Mouse (Mus musculus) heart, postnatal 36 days (tissue): ENCODE data around the gene Adssl1. TPM values are rescaled to one million over a fixed set of nuclear protein-coding genes. Genes with fewer than 3 reads are reported as not detected.
A peak's percentile ranks its signal among the peaks of the same experiment; 100 is the strongest.

ENCODE experiments used
- DNase-seq, 2 experiments: peaks; one replicate each; pipeline ENCODE4 v3.0.0; 2021 to 2022
- intact Hi-C: fragments of 180-260 bp; cut with DNase I; formaldehyde crosslinking; loops from one replicate; pipeline ENCODE4 v1.15.1; 2025
- total RNA-seq, 2 experiments: library from RNA; stranded (reverse); gene quantifications; 2 replicates each; pipeline ENCODE4 v1.2.3; 2021

The Adssl1 gene
- total RNA-seq, 2 experiments from 2014 or later: 162 to 165 TPM

GRCm38 (mm10) chr12:112591730-112592129 is 28.1 kb upstream of the Adssl1 start:
- intact Hi-C loops: no loop called here
- DNase-seq: no peak

GRCm38 (mm10) chr12:112592985-112593734 is 26.7 kb upstream of the Adssl1 start:
- intact Hi-C loops: no loop called here
- DNase-seq: no peak

GRCm38 (mm10) chr12:112593951-112594915 is 25.6 kb upstream of the Adssl1 start:
- no peak for DNase-seq

DNA sequence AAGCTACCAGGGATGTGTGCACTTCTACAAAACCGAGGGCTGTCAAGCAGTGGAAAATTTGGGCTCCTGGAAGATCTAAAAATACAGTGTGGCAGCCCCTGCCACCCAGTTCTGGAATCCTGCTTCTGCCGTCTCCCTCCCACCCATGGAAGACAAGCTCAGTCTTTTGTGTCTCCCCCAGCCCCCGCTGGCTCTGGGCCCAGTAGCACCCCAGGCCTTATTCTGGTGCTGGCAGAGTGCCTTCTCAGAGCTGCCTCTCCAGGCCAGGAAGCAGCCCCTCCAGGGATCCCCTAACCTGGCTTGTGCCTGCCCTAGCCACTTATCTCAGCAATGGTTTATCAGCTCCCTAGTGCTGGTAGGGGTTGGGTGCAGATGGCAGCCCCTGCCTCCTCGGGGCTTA is 24.9 kb upstream of the Adssl1 start:
- intact Hi-C loops: no loop called here
- DNase-seq: no peak

More at GRCm38 (mm10) chr12:112593951-112594915, 25.6 kb upstream of the Adssl1 start:
- intact Hi-C loops: no loop called here

GRCm38 (mm10) chr12:112595626-112596025 is 24.2 kb upstream of the Adssl1 start:
- peak in 1 of 2 experiments; percentile 49 for DNase-seq
- intact Hi-C loops: no loop called here

- intact Hi-C loops: no loop called here
- DNase-seq: no peak
These were observed 23.4 kb upstream of the Adssl1 start for GRCm38 (mm10) chr12:112596454-112596853.

DNA sequence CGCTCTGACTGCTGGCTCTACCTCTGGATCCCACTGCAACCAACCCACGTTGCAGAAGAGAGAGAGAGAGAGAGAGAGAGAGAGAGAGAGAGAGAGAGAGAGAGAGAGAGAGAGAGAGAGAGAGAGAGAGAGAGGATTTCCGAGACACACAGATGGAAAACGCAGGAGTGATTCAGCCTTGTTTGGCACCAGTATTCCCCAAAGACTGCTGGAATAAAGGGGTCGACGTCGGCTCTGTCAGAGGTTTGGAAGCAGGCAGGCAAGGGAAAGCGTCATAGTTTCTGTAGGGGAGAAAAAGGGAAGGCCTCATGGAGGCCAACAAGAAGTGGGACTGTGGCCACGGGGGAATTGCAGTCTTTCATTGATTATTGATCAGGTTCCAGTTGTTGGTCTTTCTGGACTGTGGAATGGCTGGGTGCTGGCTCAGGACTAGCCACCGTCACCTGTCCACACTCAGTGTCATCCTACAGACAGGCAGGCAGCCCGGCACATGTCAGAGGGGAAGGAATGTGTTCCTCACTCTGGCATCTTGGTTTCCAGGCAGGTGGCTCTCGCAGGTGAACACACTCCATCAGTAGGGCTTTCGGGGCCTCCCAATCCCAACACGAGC is 22.8 kb upstream of the Adssl1 start:
- intact Hi-C loops: no loop called here
- no peak for DNase-seq

DNA sequence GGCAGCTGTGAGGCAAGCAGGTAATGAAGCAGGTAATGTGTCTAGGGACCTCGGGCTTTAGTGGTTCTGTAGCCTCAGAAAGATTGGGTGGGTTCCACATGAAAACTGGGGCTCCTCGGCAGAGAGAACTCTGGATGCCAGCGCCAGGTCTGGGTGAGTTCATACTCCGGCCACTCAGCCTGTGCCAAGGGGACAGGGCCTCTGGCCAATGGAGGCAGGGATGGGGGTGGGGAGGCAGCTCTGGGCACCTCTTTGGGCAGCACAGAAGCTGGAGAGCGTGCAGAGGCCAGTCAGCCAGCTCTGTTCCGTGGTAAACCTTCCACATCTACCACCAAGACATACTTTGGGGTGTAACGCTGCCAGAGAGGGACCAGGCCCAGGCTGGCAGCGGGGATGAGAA is 22.2 kb upstream of the Adssl1 start:
- intact Hi-C loops: no loop called here
- no peak for DNase-seq

DNA sequence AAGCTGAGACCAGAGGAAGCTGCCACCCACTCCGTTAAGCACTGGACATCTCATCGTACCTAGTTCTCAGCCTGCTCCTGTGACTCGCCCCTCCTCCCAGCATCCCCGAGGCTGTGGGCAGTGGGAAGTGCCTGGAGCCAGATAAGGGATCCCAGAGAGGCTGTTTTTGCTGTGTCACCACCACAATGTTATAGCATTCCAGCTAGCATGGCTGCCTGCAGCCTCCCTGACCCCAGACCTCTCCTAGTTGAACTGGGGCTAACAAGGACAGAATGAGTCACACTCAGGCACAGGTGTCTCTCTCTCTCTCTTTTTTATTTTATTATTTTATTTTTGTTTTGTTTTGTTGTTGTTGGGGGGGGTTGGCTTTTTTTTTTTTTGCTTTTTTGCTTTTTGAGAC is 20.6 kb upstream of the Adssl1 start:
- no peak for DNase-seq
- intact Hi-C loops: no loop called here

- DNase-seq: no peak
- intact Hi-C loops: loop anchor here (10.0 kb wide), 1 partner anchor 245 kb away; no protein-coding TSS in a partner anchor
These were observed 19.8 kb upstream of the Adssl1 start for GRCm38 (mm10) chr12:112599942-112600611.

- intact Hi-C loops: loop anchor here (10.0 kb wide), 1 partner anchor 249 kb away; no protein-coding TSS in a partner anchor
- no peak for DNase-seq
These were observed 15.8 kb upstream of the Adssl1 start for GRCm38 (mm10) chr12:112604022-112604421.

DNA sequence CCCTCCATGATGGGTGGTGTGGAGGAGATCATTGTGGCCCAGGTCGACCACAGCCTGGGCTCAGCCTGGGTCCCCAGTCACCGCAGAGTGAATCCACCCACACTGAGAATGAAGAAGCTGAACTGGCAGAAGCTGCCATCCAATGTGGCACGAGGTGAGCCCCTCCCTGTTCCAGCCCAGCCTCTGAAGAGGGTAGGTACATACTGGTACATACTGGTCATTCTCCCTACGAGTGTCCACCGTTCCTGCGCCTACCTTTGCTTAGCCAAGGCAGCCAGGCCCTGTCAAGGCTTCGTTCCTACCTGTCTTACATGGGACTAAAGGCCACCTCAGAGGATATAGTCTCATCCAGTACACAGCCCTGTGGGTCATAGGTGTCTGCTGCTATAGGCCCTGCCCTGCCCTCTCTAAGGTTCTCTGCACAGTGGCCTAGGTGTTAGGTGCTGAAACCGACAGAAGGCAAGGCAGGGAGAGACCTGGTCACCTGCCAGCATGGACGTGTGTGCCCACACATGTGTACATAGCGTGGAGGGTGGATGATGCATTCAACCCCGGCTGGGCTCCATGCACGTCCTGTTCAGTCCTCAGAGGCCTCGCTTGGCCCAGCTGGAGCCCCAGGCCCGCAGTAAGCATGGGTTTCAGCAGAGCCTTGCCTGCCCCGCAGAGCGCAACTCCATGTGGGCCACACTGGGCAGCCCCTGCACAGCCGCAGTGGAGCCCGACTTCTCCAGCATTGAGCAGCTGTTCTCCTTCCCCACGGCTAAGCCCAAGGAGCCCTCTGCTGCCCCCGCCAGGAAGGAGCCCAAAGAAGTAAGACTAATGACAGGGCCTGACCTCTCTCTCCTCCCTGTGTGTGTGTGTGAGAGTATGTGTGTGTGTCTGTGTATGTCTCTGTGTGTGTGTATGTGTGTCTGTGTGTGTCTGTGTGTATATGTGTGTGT is 14.9 kb upstream of the Adssl1 start:
- DNase-seq: no peak
- intact Hi-C loops: loop anchor here (1.0 to 10.0 kb wide), 3 partner anchors 53 to 250 kb away; no protein-coding TSS in a partner anchor

DNA sequence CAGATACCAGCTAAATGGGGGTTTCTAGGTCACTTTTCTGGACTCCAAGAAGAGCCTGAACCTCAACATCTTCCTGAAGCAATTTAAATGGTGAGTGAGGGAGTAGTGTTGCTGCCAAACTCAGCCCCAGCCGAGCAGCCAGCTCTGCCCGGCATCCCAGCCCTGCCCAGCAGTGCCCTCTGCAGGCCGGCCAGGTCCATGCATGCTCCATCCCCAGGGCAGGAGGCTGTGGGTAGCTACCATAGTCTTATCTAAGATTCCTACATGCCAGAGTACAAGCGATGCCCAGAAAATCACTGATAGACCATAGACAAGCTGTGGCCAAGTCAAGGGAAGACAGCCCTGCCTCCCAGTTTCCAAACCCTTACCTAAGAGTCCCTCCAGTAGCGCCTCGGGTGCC is 14.1 kb upstream of the Adssl1 start:
- peak; percentile 76 to 85 for DNase-seq

DNA sequence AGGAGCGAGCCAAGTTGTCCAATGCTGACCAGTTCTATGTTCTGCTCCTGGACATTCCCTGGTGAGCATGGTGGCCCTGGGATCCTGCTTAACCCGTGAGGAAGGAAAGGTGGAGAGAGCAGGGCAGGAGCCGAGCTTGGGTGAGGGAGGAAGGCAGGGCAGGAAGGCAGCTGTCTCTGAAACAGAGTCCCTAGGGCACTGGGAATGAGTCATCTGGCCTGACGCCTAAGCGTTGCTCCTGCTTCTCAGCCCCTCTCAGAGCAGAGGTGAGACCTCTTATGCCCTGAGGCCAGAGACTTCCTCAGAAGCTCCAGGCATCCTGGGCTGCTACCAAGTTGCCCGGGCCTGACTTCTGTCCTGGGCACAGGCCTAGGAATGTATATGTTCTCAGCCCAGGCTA is 12.8 kb upstream of the Adssl1 start:
- no peak for DNase-seq
- intact Hi-C loops: loop anchor here (5.0 to 10.0 kb wide), 2 partner anchors 105 to 252 kb away; no protein-coding TSS in a partner anchor

More for the DNA sequence above, 14.1 kb upstream of the Adssl1 start:
- intact Hi-C loops: loop anchor here (1.0 to 10.0 kb wide), 3 partner anchors 53 to 251 kb away; no protein-coding TSS in a partner anchor

- no peak for DNase-seq
- intact Hi-C loops: loop anchor here (5.0 to 10.0 kb wide), 2 partner anchors 107 to 254 kb away; no protein-coding TSS in a partner anchor
These were observed 10.8 kb upstream of the Adssl1 start for GRCm38 (mm10) chr12:112609031-112609430.

GRCm38 (mm10) chr12:112616668-112617067 is 3.2 kb upstream of the Adssl1 start:
- no peak for DNase-seq
- intact Hi-C loops: no loop called here

DNA sequence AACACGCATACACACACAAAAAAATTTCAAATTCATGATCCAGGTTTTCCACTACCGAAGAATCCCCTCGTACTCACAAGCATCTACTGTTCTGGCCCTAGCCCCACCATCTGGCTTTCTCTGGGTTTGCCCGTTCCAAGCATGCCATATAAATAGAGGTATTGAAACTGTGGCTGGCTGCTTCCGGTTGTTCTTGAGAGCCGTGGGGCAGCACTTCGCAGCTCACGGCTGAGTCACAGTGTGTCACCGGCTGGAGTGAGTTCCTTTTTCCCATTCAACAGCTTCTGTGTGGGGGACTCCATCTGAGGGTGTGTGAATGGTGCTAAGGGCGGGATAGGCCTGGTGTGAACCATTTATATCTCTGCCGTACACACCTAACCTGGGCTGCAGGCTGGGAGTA is 2.7 kb upstream of the Adssl1 start:
- no peak for DNase-seq
- intact Hi-C loops: no loop called here

GRCm38 (mm10) chr12:112617898-112618380 is 1.9 kb upstream of the Adssl1 start:
- intact Hi-C loops: no loop called here
- peak; percentile 72 to 75 for DNase-seq
